Mouse (Mus musculus) naive thymus-derived CD4-positive, alpha-beta T cell, adult 2 months (primary cell): ENCODE data around the gene Dennd1a.

Experiments used
- DNase-seq: peaks from one replicate; pipeline ENCODE4 v3.0.0-alpha.2; 2011; ENCODE audit warnings: low read depth

Dennd1a gene

GRCm38 (mm10) chr2:37872791-37873190 lies 414.4 kb downstream of the Dennd1a start:
- DNase-seq, result no peak

- DNase-seq, result no peak
Observed at GRCm38 (mm10) chr2:37869628-37870027, 417.6 kb downstream of the Dennd1a start.

GRCm38 (mm10) chr2:37867387-37867786 lies 419.8 kb downstream of the Dennd1a start:
- DNase-seq, result no peak

- DNase-seq, result no peak
Observed at GRCm38 (mm10) chr2:37857472-37857871, 429.7 kb downstream of the Dennd1a start.

GRCm38 (mm10) chr2:37856955-37857354 lies 430.2 kb downstream of the Dennd1a start:
- no peak for DNase-seq

GRCm38 (mm10) chr2:37855226-37855625 lies 432.0 kb downstream of the Dennd1a start:
- DNase-seq, result no peak

GRCm38 (mm10) chr2:37853878-37854435 lies 433.2 kb downstream of the Dennd1a start:
- DNase-seq, result no peak

- DNase-seq, result no peak
Observed at GRCm38 (mm10) chr2:37850626-37851025, 436.6 kb downstream of the Dennd1a start.

GRCm38 (mm10) chr2:37849357-37849756 lies 437.8 kb downstream of the Dennd1a start:
- DNase-seq, result no peak

- DNase-seq, result no peak
Observed at GRCm38 (mm10) chr2:37842719-37843118, 444.5 kb downstream of the Dennd1a start.

GRCm38 (mm10) chr2:37842151-37842569 lies 445.0 kb downstream of the Dennd1a start:
- DNase-seq, result no peak

- no peak for DNase-seq
Observed at GRCm38 (mm10) chr2:37839922-37840321, 447.3 kb downstream of the Dennd1a start.

GRCm38 (mm10) chr2:37838202-37838984 lies 448.8 kb downstream of the Dennd1a start:
- DNase-seq, result no peak

GRCm38 (mm10) chr2:37837542-37837941 lies 449.6 kb downstream of the Dennd1a start:
- no peak for DNase-seq

- DNase-seq, result no peak
Observed at GRCm38 (mm10) chr2:37836926-37837325, 450.3 kb downstream of the Dennd1a start.

GRCm38 (mm10) chr2:37832253-37832652 lies 454.9 kb downstream of the Dennd1a start:
- no peak for DNase-seq

GRCm38 (mm10) chr2:37829758-37830275 lies 457.4 kb downstream of the Dennd1a start:
- no peak for DNase-seq

- no peak for DNase-seq
Observed at GRCm38 (mm10) chr2:37823826-37824225, 463.4 kb downstream of the Dennd1a start.

- DNase-seq, result no peak
Observed at GRCm38 (mm10) chr2:37822122-37822521, 465.1 kb downstream of the Dennd1a start.

- DNase-seq, result no peak
Observed at GRCm38 (mm10) chr2:37819526-37820152, 467.6 kb downstream of the Dennd1a start.

- no peak for DNase-seq
Observed at GRCm38 (mm10) chr2:37818761-37819525, 468.2 kb downstream of the Dennd1a start.

GRCm38 (mm10) chr2:37815676-37816075 lies 471.5 kb downstream of the Dennd1a start:
- peak; percentile 67 for DNase-seq
